Mouse (Mus musculus): ENCODE measurements around the gene Rrh. TPM values are rescaled to one million over a fixed set of nuclear protein-coding genes. Genes with fewer than 3 reads are reported as not detected.
"Not testable (repeated sequence)": the region's sequence is repeated elsewhere in the genome, so short reads cannot be mapped to it uniquely, and the experiment has no call there.

Rrh gene
- total RNA-seq, 2 experiments from 2014 or later: 0.40 to 0.77 TPM

DNA sequence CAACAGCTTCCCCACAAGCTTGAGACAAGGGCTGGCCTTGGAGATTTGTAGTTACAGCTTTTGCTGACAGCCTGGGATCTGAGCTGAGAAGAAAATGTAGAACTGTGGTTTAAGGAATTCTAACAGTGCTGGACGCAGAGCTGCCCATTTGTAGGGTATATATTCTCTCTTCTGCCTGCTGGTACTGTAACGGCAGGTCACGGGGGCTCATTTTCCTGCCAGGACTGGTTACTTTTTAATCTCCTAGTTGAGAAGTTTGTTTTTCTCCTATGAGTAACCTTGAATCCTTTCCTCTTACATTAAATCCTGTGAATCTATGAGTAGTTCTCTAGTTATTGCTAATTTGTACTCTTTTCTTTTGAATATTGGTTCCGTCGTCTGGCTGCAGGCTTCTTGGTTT is 28.6 kb downstream of the Rrh start:
- DNase-seq (ENCODE audit: low spot score in 2 of 2): no peak

DNA sequence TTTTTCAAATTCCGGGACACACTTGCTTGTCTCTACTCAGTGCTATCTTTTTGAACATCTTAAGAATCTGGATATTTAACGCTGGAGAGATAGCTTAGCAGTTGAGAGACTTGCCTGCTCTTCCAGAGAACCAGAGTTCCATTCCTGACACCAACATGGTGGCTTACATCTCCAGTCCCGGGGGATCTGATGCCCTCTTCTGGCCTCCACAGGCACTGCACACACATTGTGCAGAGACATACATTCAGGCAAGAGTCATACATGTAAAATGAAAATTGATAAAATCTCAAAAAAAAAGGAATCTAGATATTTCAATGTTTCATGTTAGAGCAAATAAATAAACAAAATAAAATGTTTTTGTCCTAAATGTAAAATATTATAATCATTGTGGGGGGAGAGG is 39.6 kb downstream of the Rrh start:
- no peak for DNase-seq (ENCODE audit: low spot score in 2 of 2)

DNA sequence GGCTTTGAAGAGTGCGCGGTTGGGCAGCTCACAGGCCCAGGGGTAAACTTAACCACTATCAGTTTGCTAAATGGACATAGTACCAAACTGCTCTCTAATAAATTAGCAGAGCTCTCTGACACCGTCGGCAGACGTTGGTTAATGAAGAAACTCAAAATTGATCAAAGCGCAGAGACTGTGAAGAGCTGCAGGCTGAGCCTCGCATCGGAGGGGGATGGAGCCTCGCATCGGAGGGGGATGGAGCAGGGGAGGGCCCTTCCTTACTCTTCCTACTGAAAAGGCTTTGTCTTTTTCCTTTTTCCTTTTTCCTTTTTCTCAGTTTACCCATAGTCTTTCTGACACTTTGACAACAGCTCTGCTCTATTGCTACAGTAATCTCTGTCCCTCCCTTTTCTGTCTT is 41.0 kb downstream of the Rrh start:
- DNase-seq (ENCODE audit: low spot score in 2 of 2): no peak

DNA sequence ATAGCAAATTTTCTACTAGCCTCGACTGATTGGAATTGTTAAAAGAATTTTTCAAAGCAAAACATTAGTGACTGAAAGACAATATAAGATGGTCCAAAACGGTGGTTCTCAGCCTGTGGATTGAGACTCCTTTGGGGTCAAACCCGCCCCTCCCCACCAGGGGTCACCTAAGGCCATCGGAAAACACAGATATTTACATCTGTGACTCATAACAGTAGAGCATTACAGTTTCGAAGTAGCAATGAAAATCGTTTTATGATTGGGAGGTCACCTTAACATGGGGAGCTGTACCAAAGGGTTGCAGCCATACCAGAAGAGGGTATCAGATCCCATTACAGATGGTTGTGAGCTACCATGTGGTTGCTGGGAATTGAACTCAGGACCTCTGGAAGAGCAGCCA is 51.2 kb downstream of the Rrh start:
- no peak for DNase-seq (ENCODE audit: low spot score in 2 of 2)

DNA sequence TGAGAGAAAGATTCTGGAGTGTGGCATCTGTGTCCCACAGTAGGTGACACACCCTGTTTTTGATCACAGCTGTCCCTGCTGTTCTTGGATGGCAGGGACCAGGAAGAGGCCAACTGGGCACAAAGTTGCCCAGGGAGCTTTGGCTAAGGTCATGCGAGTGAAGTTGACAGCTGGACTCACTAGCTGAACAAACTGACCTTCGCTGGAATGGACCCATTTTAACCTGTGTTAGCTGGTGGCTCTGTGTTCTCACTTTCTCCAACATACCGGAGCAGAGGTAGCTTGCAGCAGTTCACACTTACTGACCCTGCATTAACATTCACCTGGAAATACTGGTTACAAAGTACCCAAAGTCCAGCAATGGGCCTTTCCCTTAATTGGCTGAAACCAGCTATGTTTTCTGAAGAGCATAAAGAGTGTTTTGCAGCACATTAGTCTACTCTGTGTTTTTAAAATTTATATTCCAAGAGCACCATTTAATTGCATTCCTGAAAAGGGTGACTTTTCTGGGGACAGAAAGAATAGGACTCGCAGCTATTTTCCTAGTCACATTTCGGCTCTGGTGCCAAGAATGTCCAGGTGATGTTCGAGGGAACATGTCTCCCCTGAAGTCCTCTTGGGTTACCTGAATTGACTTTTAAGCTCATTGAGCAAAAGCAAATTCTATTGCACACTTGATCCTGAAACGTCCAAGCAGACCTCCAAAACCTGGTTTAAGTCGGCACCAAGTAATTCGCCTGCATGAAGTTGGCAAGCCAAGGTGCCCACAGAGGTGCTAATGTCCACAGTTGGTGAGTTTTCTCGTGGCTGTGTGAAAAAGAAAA is 55.2 kb downstream of the Rrh start:
- DNase-seq (ENCODE audit: low spot score in 2 of 2): no peak

DNA sequence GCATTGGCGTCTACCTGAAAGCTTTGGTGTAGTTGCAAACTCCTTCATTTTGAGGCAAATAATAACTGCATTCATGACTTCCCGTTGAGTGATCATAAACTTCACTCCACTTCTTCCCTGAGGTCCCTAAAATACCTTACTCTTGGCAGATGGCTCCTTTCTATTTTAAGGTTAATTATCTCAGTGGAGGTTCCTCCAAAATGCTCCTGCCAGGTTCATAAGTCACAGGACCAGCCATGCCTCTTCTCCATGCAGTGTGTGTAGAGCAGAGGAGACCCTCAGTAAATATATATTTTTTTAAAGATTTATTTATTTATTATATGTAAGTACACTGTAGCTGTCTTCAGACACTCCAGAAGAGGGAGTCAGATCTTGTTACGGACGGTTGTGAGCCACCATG is 56.3 kb downstream of the Rrh start:
- no peak for DNase-seq (ENCODE audit: low spot score in 2 of 2)

DNA sequence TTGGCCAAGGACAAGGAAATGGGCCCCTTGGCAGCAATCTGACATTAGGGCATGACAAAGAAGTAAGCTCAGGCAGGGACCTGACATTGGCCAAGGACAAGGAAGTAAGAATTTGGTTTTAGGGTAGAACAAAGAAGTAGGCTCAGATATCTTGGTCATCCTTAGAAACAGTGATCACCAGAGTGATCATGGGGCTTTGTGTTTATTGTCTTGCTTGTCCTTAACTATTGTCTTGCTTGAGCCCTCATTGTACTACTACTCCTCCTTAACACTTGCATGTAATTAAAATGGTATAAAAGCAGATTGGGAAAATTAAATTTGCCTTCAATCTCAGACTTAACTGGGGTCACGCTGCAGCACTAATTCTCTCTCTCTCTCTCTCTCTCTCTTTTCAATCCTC is 64.8 kb downstream of the Rrh start:
- DNase-seq (ENCODE audit: low spot score in 2 of 2): not testable (repeated sequence)

DNA sequence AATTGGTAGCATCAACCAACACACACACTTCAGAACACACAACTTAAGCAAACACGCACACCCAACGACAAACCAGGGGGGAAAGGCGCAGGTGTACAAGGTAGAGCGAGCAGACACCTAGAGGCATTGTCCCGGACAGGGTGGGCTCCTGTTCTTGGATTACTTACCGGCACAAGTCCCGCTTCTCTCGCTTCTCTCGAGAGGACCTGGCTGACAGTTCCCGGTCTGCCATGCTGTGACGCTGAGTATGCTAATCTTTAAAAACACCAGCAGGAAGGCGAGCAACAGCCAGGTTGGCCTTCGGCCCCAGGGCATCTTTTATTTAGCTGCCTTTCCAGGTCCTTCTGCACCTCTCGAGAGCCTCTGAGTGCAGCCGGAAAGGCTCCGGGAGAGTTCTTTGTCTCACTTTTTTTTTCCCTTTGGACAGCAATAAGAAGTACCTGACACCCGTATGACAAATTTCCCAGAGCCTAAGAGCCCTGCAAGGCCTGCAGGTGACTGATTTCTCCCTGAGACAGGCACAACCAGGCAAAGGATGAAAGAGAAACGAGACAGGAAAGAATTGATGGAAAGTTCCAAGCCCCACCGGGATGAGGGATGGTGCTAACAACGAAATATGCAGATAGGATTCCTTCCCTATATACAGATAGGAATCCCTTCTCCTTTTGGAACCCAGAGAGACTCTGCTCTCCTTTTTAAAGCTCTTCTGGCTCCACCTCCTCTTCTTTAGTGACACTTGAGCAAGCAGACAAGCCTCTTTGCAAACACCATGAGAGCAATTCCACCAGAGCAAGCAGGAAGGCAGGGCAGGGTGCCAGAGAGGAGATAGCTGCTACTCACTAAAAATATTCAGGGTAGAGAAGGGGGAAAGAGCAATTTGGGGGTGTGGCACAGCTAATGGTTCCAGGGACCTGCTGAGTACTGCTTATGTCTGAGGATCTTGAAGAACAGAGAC is 67.5 kb downstream of the Rrh start, which contains the start of gene Egf:
Gene Egf (minus strand): TSS at position 667 of the 955 bp plus-strand sequence.
- DNase-seq (ENCODE audit: low spot score in 2 of 2): no peak

Other genes starting within 250 kb of the Rrh start
- gene Egf, start 67.3 kb downstream of the Rrh start, total RNA-seq (2021): 1 to 10 TPM in 1 of 2 experiments, under 1 TPM in 1; 0.82 to 1.3 TPM
- gene Lrit3, start 18.6 kb downstream of the Rrh start, total RNA-seq (2021): not detected
- 10 to 100 TPM; 37.3 to 46.1 TPM for gene Gar1, start 8.8 kb upstream of the Rrh start, total RNA-seq (2021)
- not detected for gene Cfi, start 13.3 kb upstream of the Rrh start, total RNA-seq (2021)
- 10 to 100 TPM; 16.9 to 22.9 TPM for gene Pla2g12a, start 56.0 kb upstream of the Rrh start, total RNA-seq (2021)
- 1 to 10 TPM; 5.3 to 7.8 TPM for gene Casp6, start 78.8 kb upstream of the Rrh start, total RNA-seq (2021)
- 1 to 10 TPM; 1.0 to 2.4 TPM for gene Mcub, start 147.6 kb upstream of the Rrh start, total RNA-seq (2021)
- 10 to 100 TPM; 51.0 to 54.2 TPM for gene Sec24b, start 239.0 kb upstream of the Rrh start, total RNA-seq (2021)